Mouse (Mus musculus) layer of hippocampus, adult 6 months (tissue): ENCODE data around the gene Tmprss5. TPM values are rescaled to one million over a fixed set of nuclear protein-coding genes. Genes with fewer than 3 reads are reported as not detected.

Experiments used
- long read RNA-seq, 2 experiments: library from polyadenylated mRNA; unstranded; transcript quantifications; one replicate each; pipeline ENCODE4 v2.0.0; 2019 to 2020
- polyA plus RNA-seq: library from polyadenylated mRNA; unstranded; fragments of <200 nt; fragmentation: Nextera tagmentation; gene quantifications from 2 replicates; pipeline ENCODE4 v1.2.3, GENCODE M21; 2021

Tmprss5 gene
- polyA plus RNA-seq = 0.87 and 1.0 TPM in 2 replicates
- long read RNA-seq, experiment 1, partial matches to known transcripts = 1 of 1 reads
- long read RNA-seq, experiment 1, other reads (novel, unspliced or antisense) = 0 of 1 reads
- long read RNA-seq, experiment 2, partial matches to known transcripts = 7 of 11 reads
- long read RNA-seq, experiment 2, other reads (novel, unspliced or antisense) = 4 of 11 reads

DNA sequence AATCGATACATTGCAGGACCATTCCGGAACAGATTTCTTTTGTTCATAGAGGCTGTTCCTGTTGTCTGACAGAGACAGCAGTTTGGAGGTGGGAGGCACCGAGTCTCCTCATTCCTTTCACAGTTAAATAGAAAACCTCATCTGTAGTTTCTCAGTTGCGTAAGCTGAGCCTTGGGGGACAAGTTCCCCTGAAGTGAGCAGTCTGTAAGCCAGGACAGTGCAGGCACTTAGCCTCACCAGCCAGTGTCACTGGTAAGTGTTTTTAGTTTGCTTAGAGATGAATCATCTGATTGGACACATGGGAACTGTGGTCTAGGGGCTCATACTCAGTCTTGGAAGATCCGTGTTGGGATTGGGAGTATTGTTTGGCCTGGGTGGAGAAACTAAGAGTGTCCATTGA lies at the start of gene Tmprss5:
Gene Tmprss5 (plus strand): TSS at position 154 of the 400 bp plus-strand sequence.

DNA sequence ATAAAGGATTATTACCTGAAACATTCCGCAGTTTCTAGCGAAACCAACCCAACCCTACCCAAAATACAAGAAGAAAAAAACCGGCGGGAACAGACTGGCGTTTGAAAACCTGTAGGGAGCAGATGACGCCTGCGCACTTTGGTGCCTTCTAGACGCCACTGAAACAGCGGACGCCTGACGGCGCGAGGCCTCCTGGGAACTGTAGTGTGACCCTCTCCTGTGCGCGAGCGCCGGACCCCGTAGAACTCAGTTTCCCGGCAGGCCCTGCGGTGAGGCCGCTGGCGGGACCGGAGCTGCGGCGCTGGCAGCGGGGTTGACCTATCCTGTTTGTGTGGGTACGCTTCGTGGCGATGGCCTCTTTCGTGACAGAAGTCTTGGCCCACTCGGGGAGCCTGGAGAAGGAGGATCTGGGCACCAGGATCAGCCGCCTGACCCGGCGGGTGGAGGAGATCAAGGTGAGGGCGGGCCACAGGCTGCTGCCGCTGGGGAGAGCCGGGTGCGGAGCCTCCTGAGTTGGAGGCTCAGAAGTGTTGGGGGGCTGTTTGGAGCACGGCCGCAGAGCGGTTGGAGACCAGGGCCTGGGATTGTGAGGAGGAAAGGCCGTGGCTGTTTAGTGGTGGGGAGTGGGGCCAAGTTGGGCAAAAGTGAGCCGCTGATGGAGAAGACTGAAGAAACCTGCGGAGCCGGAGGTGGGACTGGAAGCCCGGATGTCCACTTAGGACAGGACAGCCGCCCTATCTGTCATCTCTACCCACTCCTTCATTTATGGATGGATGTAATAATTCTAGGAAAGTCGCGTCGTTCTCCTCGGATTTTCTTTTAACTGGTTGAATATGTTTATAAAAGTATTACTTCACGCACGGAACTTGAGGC lies 25.5 kb upstream of the Tmprss5 start, which contains the start of gene Zw10:
Gene Zw10 (plus strand): TSS at position 281 of the 873 bp plus-strand sequence.

Other genes starting within 250 kb of the Tmprss5 start
- 7.7 and 8.3 TPM in 2 replicates for gene Zbtb16, start 245.0 kb upstream of the Tmprss5 start, polyA plus RNA-seq
- 11.1 and 13.2 TPM in 2 replicates for gene Htr3a, start 170.2 kb upstream of the Tmprss5 start, polyA plus RNA-seq
- not detected in 2 replicates for gene Htr3b, start 116.3 kb upstream of the Tmprss5 start, polyA plus RNA-seq
- gene Usp28, start 95.9 kb upstream of the Tmprss5 start, polyA plus RNA-seq = 7.1 and 7.2 TPM in 2 replicates
- gene Zw10, start 25.6 kb upstream of the Tmprss5 start, polyA plus RNA-seq = 4.1 and 5.5 TPM in 2 replicates
- gene Gm4894, start 169.3 kb downstream of the Tmprss5 start, polyA plus RNA-seq = not detected in 2 replicates